Mouse (Mus musculus): Measurements from ENCODE around the gene Eaf2. TPM values are rescaled to one million over a fixed set of nuclear protein-coding genes. Genes with fewer than 3 reads are reported as not detected.
"Not testable (repeated sequence)": the region's sequence is repeated elsewhere in the genome, so short reads cannot be mapped to it uniquely, and the experiment has no call there.

The Eaf2 gene
- total RNA-seq, 1 experiment from 2014 or later: 1.6 TPM

- DNase-seq: not testable (repeated sequence)
Measured at GRCm38 (mm10) chr16:36846894-36847293, 27.9 kb downstream of the Eaf2 start.

GRCm38 (mm10) chr16:36828820-36829219, 46.0 kb downstream of the Eaf2 start:
- DNase-seq: no peak

GRCm38 (mm10) chr16:36828054-36828786, 46.6 kb downstream of the Eaf2 start, which contains the start of gene Iqcb1:
Gene Iqcb1 (plus strand): TSS chr16:36828385.
- peak; percentile 90 for DNase-seq

GRCm38 (mm10) chr16:36827611-36828053, 47.2 kb downstream of the Eaf2 start:
- DNase-seq: no peak

- no peak for DNase-seq
Measured at GRCm38 (mm10) chr16:36821474-36821873, 53.3 kb downstream of the Eaf2 start.

GRCm38 (mm10) chr16:36820747-36821146, 54.1 kb downstream of the Eaf2 start:
- DNase-seq: no peak

- DNase-seq: no peak
Measured at GRCm38 (mm10) chr16:36820016-36820415, 54.8 kb downstream of the Eaf2 start.

- DNase-seq: peak; percentile 48
Measured at GRCm38 (mm10) chr16:36817321-36817926, 57.4 kb downstream of the Eaf2 start.

GRCm38 (mm10) chr16:36816916-36817315, 57.9 kb downstream of the Eaf2 start:
- no peak for DNase-seq

- no peak for DNase-seq
Measured at GRCm38 (mm10) chr16:36813680-36814079, 61.1 kb downstream of the Eaf2 start.

GRCm38 (mm10) chr16:36808616-36809015, 66.2 kb downstream of the Eaf2 start:
- no peak for DNase-seq

- no peak for DNase-seq
Measured at GRCm38 (mm10) chr16:36802361-36802760, 72.4 kb downstream of the Eaf2 start.

GRCm38 (mm10) chr16:36798334-36798733, 76.5 kb downstream of the Eaf2 start:
- DNase-seq: no peak

GRCm38 (mm10) chr16:36794976-36795375, 79.8 kb downstream of the Eaf2 start:
- no peak for DNase-seq

GRCm38 (mm10) chr16:36790166-36790565, 84.6 kb downstream of the Eaf2 start:
- DNase-seq: no peak

GRCm38 (mm10) chr16:36786466-36786865, 88.3 kb downstream of the Eaf2 start:
- DNase-seq: no peak

GRCm38 (mm10) chr16:36784594-36785313, 90.0 kb downstream of the Eaf2 start, which contains the start of gene Slc15a2:
Gene Slc15a2 (minus strand): TSS chr16:36784962.
- DNase-seq: no peak

GRCm38 (mm10) chr16:36784146-36784545, 90.7 kb downstream of the Eaf2 start:
- no peak for DNase-seq

- DNase-seq: no peak
Measured at GRCm38 (mm10) chr16:36775658-36776057, 99.1 kb downstream of the Eaf2 start.

- no peak for DNase-seq
Measured at GRCm38 (mm10) chr16:36772996-36773395, 101.8 kb downstream of the Eaf2 start.

GRCm38 (mm10) chr16:36771703-36772102, 103.1 kb downstream of the Eaf2 start:
- no peak for DNase-seq

GRCm38 (mm10) chr16:36771244-36771643, 103.6 kb downstream of the Eaf2 start:
- no peak for DNase-seq

GRCm38 (mm10) chr16:36770830-36771229, 104.0 kb downstream of the Eaf2 start:
- DNase-seq: no peak
